Mouse (Mus musculus): ENCODE measurements around the gene Ccr10.

DNA sequence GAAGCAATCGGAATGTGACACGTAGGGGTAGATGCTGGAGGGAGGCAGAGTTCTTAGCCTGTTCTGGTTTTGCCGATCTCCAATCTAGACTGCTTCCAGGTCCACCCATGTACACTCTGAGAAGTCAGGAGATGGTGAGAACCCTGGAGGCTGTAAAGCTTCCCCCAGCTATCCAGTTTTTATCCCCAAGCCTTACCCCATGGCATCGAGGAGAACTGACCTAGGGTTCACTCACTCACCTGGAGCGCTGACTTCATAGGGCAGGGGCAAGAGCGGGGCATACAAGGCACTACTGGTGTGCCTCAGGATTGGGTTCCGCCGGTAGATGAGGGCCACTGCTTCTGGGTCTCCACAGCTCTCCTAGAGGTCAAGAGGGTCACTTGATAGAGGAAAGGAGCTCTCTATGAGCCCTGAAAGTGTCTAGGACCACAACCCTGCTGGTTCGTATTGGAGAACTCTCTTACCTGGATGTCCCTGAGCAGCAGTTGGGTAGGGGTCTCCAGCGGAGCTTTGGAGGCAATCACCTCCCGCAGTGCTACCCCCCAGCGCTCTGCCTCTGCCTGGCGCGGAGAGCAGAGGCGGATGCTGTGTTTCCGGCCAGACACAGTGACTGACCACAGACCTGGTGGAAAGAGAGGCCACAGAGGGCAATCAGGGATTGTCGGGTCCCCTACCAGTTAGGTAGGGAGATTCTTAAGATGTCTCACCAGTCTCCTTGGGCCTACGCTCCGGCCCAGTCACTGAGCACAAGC lies 7.9 kb downstream of the Ccr10 start:
- no peak for TF ChIP-seq CTCF (IDR thresholded peaks at IDR 0.05; ENCODE audit: low read depth)
- no peak for TF ChIP-seq EP300 (IDR thresholded peaks at IDR 0.05; ENCODE audit: low read depth)

All from liver, embryonic 14.5 days (tissue).